Mouse (Mus musculus) CH12.LX (cell line): ENCODE measurements around the gene Anks1. TPM values are rescaled to one million over a fixed set of nuclear protein-coding genes. Genes with fewer than 3 reads are reported as not detected.

Experiments
- DNase-seq: peaks from one replicate; pipeline ENCODE4 v3.0.0-alpha.2; 2013; ENCODE audit errors: extremely low read depth
- H3K27ac ChIP-seq: 2 replicates; pipeline ENCODE4 v1.5.1; 2012; ENCODE audit warnings: low read depth, mild to moderate bottlenecking, control low read depth, moderate library complexity; ENCODE audit not compliant: insufficient read depth
- H3K27me3 ChIP-seq: replicated peaks from 2 replicates; pipeline ENCODE3; 2012; ENCODE audit warnings: inconsistent platforms
- H3K36me3 ChIP-seq, 2 experiments: replicated peaks in 1 of 2; 2 replicates each; pipeline versions ENCODE3 to v1.6.1; 2012; ENCODE audit warnings: inconsistent platforms in 1 of 2, low read length in 1 of 2, mild to moderate bottlenecking in 1 of 2, mixed read lengths in 1 of 2, moderate library complexity in 1 of 2; ENCODE audit not compliant: control insufficient read depth in 1 of 2, insufficient read depth in 1 of 2
- H3K4me1 ChIP-seq, 2 experiments: 2 replicates each; pipeline ENCODE4 v1.6.1; 2012; ENCODE audit warnings: inconsistent platforms in 1 of 2, moderate library complexity in 1 of 2; ENCODE audit not compliant: insufficient read depth in 2 of 2, control insufficient read depth in 1 of 2
- H3K4me2 ChIP-seq: 2 replicates; pipeline ENCODE4 v1.6.1; 2012; ENCODE audit warnings: low read depth, mild to moderate bottlenecking, control low read depth; ENCODE audit not compliant: poor library complexity, insufficient read depth, severe bottlenecking
- H3K4me3 ChIP-seq, 3 experiments: fragments of 150-350 bp in 1 of 3; sonication (generic) in 1 of 3; replicated peaks in 1 of 3; 2 replicates each; pipeline versions ENCODE3 to v1.5.1; 2011 to 2012; ENCODE audit warnings: low read depth in 2 of 3, low read length in 2 of 3, mild to moderate bottlenecking in 2 of 3, moderate library complexity in 2 of 3, control low read depth in 1 of 3, improper control_type of control experiment in 1 of 3, inconsistent platforms in 1 of 3, mixed read lengths in 1 of 3; ENCODE audit not compliant: poor library complexity in 1 of 3
- H3K79me2 ChIP-seq: replicated peaks from 2 replicates; pipeline ENCODE4 v1.6.1; 2012; ENCODE audit warnings: mild to moderate bottlenecking, moderate library complexity; ENCODE audit not compliant: control insufficient read depth, poor library complexity, insufficient read depth, severe bottlenecking; ENCODE audit errors: extremely low read depth
- H3K9ac ChIP-seq: 2 replicates; pipeline ENCODE4 v1.6.1; 2012; ENCODE audit warnings: low read depth, mild to moderate bottlenecking, control low read depth, moderate library complexity; ENCODE audit not compliant: insufficient read depth
- H3K9me3 ChIP-seq: replicated peaks from 2 replicates; pipeline ENCODE3; 2012; ENCODE audit warnings: low read length, inconsistent platforms, mixed read lengths
- BHLHE40 ChIP-seq: IDR thresholded peaks from 2 replicates; pipeline ENCODE4 v1.6.1; 2011; ENCODE audit warnings: mild to moderate bottlenecking, low read depth, low read length, improper control_type of control experiment
- CHD1 ChIP-seq: IDR thresholded peaks from 2 replicates; pipeline ENCODE4 v1.6.1; 2012; ENCODE audit warnings: low read depth, low read length, improper control_type of control experiment, inconsistent platforms
- CHD2 ChIP-seq: IDR thresholded peaks from 2 replicates; pipeline ENCODE4 v1.6.1; 2011; ENCODE audit warnings: low read length, improper control_type of control experiment
- HCFC1 ChIP-seq: IDR thresholded peaks from 2 replicates; pipeline ENCODE4 v1.6.1; 2012; ENCODE audit warnings: low read depth, mild to moderate bottlenecking, inconsistent platforms, low read length, improper control_type of control experiment
- KAT2A ChIP-seq: IDR thresholded peaks from 2 replicates; pipeline ENCODE4 v1.6.1; 2012; ENCODE audit warnings: low read length, improper control_type of control experiment, inconsistent platforms; ENCODE audit not compliant: insufficient replicate concordance
- MAFK ChIP-seq: IDR thresholded peaks from 2 replicates; pipeline ENCODE4 v1.6.1; 2011; ENCODE audit warnings: low read length, improper control_type of control experiment; ENCODE audit not compliant: insufficient replicate concordance
- MAZ ChIP-seq: IDR thresholded peaks from 2 replicates; pipeline ENCODE4 v1.6.1; 2012; ENCODE audit warnings: low read depth, mild to moderate bottlenecking, inconsistent platforms, low read length, improper control_type of control experiment, moderate library complexity
- MXI1 ChIP-seq: IDR thresholded peaks from 2 replicates; pipeline ENCODE4 v1.6.1; 2011; ENCODE audit warnings: mild to moderate bottlenecking, low read depth, low read length, improper control_type of control experiment
- PAX5 ChIP-seq: IDR thresholded peaks from 2 replicates; pipeline ENCODE4 v1.6.1; 2012; ENCODE audit warnings: low read length, inconsistent platforms, mixed read lengths
- POLR2A ChIP-seq: IDR thresholded peaks from 2 replicates; pipeline ENCODE4 v1.6.1; 2011; ENCODE audit warnings: low read depth, mild to moderate bottlenecking, improper control_type of control experiment, low read length
- POLR2AphosphoS2 ChIP-seq: IDR thresholded peaks from 2 replicates; pipeline ENCODE4 v1.6.1; 2011; ENCODE audit warnings: low read depth, low read length, improper control_type of control experiment
- RAD21 ChIP-seq: IDR thresholded peaks from 2 replicates; pipeline ENCODE4 v1.6.1; 2011; ENCODE audit warnings: low read depth, mild to moderate bottlenecking, low read length, improper control_type of control experiment, moderate library complexity
- RCOR1 ChIP-seq: conservative IDR thresholded peaks from 2 replicates; pipeline ENCODE4 v1.6.1; 2012; ENCODE audit warnings: low read depth, mild to moderate bottlenecking, inconsistent platforms, low read length, improper control_type of control experiment
- SIN3A ChIP-seq: IDR thresholded peaks from 2 replicates; pipeline ENCODE4 v1.6.1; 2012; ENCODE audit warnings: low read length, improper control_type of control experiment, inconsistent platforms
- SMC3 ChIP-seq: IDR thresholded peaks from 2 replicates; pipeline ENCODE4 v1.6.1; 2011; ENCODE audit warnings: low read depth, low read length, improper control_type of control experiment
- TCF12 ChIP-seq: IDR thresholded peaks from 2 replicates; pipeline ENCODE4 v1.6.1; 2014; ENCODE audit warnings: low read depth, mild to moderate bottlenecking, inconsistent platforms, low read length, improper control_type of control experiment
- USF2 ChIP-seq: conservative IDR thresholded peaks from 2 replicates; pipeline ENCODE4 v1.6.1; 2011; ENCODE audit warnings: low read depth, low read length, improper control_type of control experiment
- ZC3H11A ChIP-seq: IDR thresholded peaks from 2 replicates; pipeline ENCODE4 v1.6.1; 2012; ENCODE audit warnings: low read depth, mild to moderate bottlenecking, inconsistent platforms, low read length, improper control_type of control experiment
- ZMIZ1 ChIP-seq: IDR thresholded peaks from 2 replicates; pipeline ENCODE4 v1.6.1; 2012; ENCODE audit warnings: low read depth, mild to moderate bottlenecking, inconsistent platforms, low read length, improper control_type of control experiment
- dilution Hi-C: fragments of 300-500 bp; cut with MboI; formaldehyde crosslinking; loops from 2 replicates; pipeline ENCODE4 v1.14.3; 2020; ENCODE audit warnings: low sequenced_read_pairs; ENCODE audit not compliant: extremely low pct_unique_long_range_greater_than_20kb, extremely low pct_ligation_motif_present
- in situ Hi-C: fragments of 300-500 bp; cut with MboI; formaldehyde crosslinking; loops from 3 replicates; pipeline ENCODE4 v1.14.3; 2019; ENCODE audit warnings: low sequenced_read_pairs, low pct_ligation_motif_present, low pct_unique_long_range_greater_than_20kb, mixed read lengths
- polyA plus RNA-seq: library from polyadenylated mRNA; unstranded; fragments of >175 nt; gene quantifications from 2 replicates; pipeline ENCODE4 v1.2.1, GENCODE M21; 2012; ENCODE audit warnings: low read depth; ENCODE audit not compliant: insufficient read length
- total RNA-seq, 2 experiments: library from RNA; depleted of rRNA; stranded (reverse); fragments of 300-350 nt in 1 of 2; fragments of >200 nt in 1 of 2; gene quantifications; 2 replicates each; pipeline ENCODE4 v1.2.3; 2012 to 2014

Gene Anks1
- total and polyA plus RNA-seq, 3 experiments, result 5.8 to 9.3 (median 9.0) TPM

- H3K36me3 ChIP-seq, result peaks cover 0 to 32% of the 10 kb centered on the region in 2 experiments
- TF ChIP-seq POLR2AphosphoS2, result no peak
- TF ChIP-seq ZMIZ1, result no peak
- TF ChIP-seq MAFK, result no peak
- TF ChIP-seq RAD21, result no peak
- TF ChIP-seq SMC3, result no peak
- no peak for TF ChIP-seq BHLHE40
- no peak for TF ChIP-seq MAZ
- TF ChIP-seq PAX5, result no peak
- TF ChIP-seq HCFC1, result no peak
- no peak overlapping the region for H3K9ac ChIP-seq
- DNase-seq, result no peak
- H3K27ac ChIP-seq, result no peak overlapping the region
- H3K4me3 ChIP-seq, result no peak overlapping the region
- H3K4me2 ChIP-seq, result no peak overlapping the region
- 0 out of 4 replicates have a peak, but pooled peaks cover 0 to 4% of the 10 kb centered on the region in 2 experiments for H3K4me1 ChIP-seq
- in situ Hi-C loops, result no loop called here
- peaks cover 4% of the 10 kb centered on the region; the same call in 1 of the 2 replicates for H3K79me2 ChIP-seq
- no peaks in the 10 kb centered on the region for H3K9me3 ChIP-seq
- no peaks in the 10 kb centered on the region for H3K27me3 ChIP-seq
- dilution Hi-C loops, result no loop called here
These were observed 43.6 kb upstream of the Anks1 start for GRCm38 (mm10) chr17:27865461-27865860.

GRCm38 (mm10) chr17:27866737-27867136 is 42.4 kb upstream of the Anks1 start:
- Histone ChIP-seq H3K36me3 (peaks cover 0 to 27% of the 10 kb centered on the region in 2 experiments), H3K4me3 (no peak overlapping the region), H3K9me3 (no peaks in the 10 kb centered on the region), H3K4me2 (no peak overlapping the region), H3K79me2 (peaks cover 2% of the 10 kb centered on the region; the same call in 1 of the 2 replicates), H3K27me3 (no peaks in the 10 kb centered on the region), H3K27ac (no peak overlapping the region), H3K9ac (no peak overlapping the region), H3K4me1 (0 out of 4 replicates have a peak, but pooled peaks cover 0 to 4% of the 10 kb centered on the region in 2 experiments)
- in situ Hi-C loops, result no loop called here
- DNase-seq, result no peak
- TF ChIP-seq RCOR1, result no peak
- no peak for TF ChIP-seq TCF12
- TF ChIP-seq ZC3H11A, result no peak
- no peak for TF ChIP-seq MXI1
- TF ChIP-seq USF2, result no peak
- TF ChIP-seq ZMIZ1, result no peak
- no peak for TF ChIP-seq SIN3A
- TF ChIP-seq CHD2, result no peak
- TF ChIP-seq POLR2A, result no peak
- no peak for TF ChIP-seq CHD1
- TF ChIP-seq KAT2A, result no peak
- dilution Hi-C loops, result no loop called here
